Mouse (Mus musculus) ES-E14 (cell line): ENCODE measurements around the gene Dmrt1. TPM values are rescaled to one million over a fixed set of nuclear protein-coding genes. Genes with fewer than 3 reads are reported as not detected.
A peak's percentile ranks its signal among the peaks of the same experiment; 100 is the strongest.

Source experiments
- DNase-seq: peaks from one replicate; pipeline ENCODE4 v3.0.0-alpha.2; 2013; ENCODE audit warnings: low read depth, low spot score
- H3K27ac ChIP-seq: 2 replicates; pipeline ENCODE4 v1.5.1; 2012; ENCODE audit warnings: low read depth, mild to moderate bottlenecking, low read length, moderate library complexity, mixed read lengths; ENCODE audit not compliant: poor library complexity, insufficient read depth, severe bottlenecking
- H3K36me3 ChIP-seq: 2 replicates; pipeline ENCODE4 v1.6.1; 2012; ENCODE audit warnings: mild to moderate bottlenecking, low read length, moderate library complexity, mixed read lengths; ENCODE audit not compliant: control insufficient read depth, poor library complexity, insufficient read depth, severe bottlenecking
- H3K4me1 ChIP-seq, 2 experiments: fragments of 150-350 bp in 1 of 2; sonication (generic) in 1 of 2; 2 replicates each; pipeline ENCODE4 v1.6.1; 2012; ENCODE audit warnings: low read length in 2 of 2, mild to moderate bottlenecking in 1 of 2, mixed read lengths in 1 of 2; ENCODE audit not compliant: control insufficient read depth in 2 of 2, insufficient read depth in 2 of 2, poor library complexity in 1 of 2
- H3K4me3 ChIP-seq, 2 experiments: fragments of 150-350 bp in 1 of 2; sonication (generic) in 1 of 2; 2 replicates each; pipeline ENCODE4 v1.5.1; 2012; ENCODE audit warnings: low read length in 2 of 2, low read depth in 1 of 2, mild to moderate bottlenecking in 1 of 2, mixed read lengths in 1 of 2; ENCODE audit not compliant: insufficient read depth in 1 of 2, poor library complexity in 1 of 2, severe bottlenecking in 1 of 2
- H3K9ac ChIP-seq: 2 replicates; pipeline ENCODE4 v1.6.1; 2012; ENCODE audit warnings: low read depth, mild to moderate bottlenecking, low read length, mixed read lengths; ENCODE audit not compliant: poor library complexity, insufficient read depth, severe bottlenecking
- H3K9me3 ChIP-seq: fragments of 150-350 bp; sonication (generic); 2 replicates; pipeline ENCODE4 v1.6.1; 2012; ENCODE audit warnings: low read depth, mild to moderate bottlenecking, low read length; ENCODE audit not compliant: control insufficient read depth, insufficient read depth
- CHD2 ChIP-seq: IDR thresholded peaks from 2 replicates; pipeline ENCODE4 v1.6.1; 2014; ENCODE audit warnings: mild to moderate bottlenecking, low read depth, low read length, inconsistent platforms
- HCFC1 ChIP-seq: IDR thresholded peaks from 2 replicates; pipeline ENCODE4 v1.6.1; 2012; ENCODE audit warnings: low read length, inconsistent platforms, borderline replicate concordance; ENCODE audit not compliant: insufficient read depth
- MAFK ChIP-seq: IDR thresholded peaks from 2 replicates; pipeline ENCODE4 v1.6.1; 2014; ENCODE audit warnings: mild to moderate bottlenecking, low read depth, low read length, inconsistent platforms; ENCODE audit not compliant: insufficient read depth
- ZC3H11A ChIP-seq: IDR thresholded peaks from 2 replicates; pipeline ENCODE4 v1.6.1; 2012; ENCODE audit warnings: low read depth, mild to moderate bottlenecking, inconsistent platforms, low read length, borderline replicate concordance
- ZNF384 ChIP-seq: IDR thresholded peaks from 2 replicates; pipeline ENCODE4 v1.6.1; 2012; ENCODE audit warnings: low read depth, low read length, inconsistent platforms
- in situ Hi-C, 2 experiments: fragments of 600-800 bp; cut with MboI; formaldehyde crosslinking; loops; one replicate each; pipeline ENCODE4 v1.15.1; 2025; ENCODE audit warnings: low sequenced_read_pairs in 2 of 2, inconsistent platforms in 1 of 2; ENCODE audit not compliant: unreplicated experiment in 2 of 2
- total RNA-seq: library from RNA; depleted of rRNA; stranded (reverse); fragments of 300-350 nt; gene quantifications from 2 replicates; pipeline ENCODE4 v1.2.3, GENCODE M21; 2012

Gene Dmrt1
- total RNA-seq, 1 experiment = 12.3 TPM

DNA sequence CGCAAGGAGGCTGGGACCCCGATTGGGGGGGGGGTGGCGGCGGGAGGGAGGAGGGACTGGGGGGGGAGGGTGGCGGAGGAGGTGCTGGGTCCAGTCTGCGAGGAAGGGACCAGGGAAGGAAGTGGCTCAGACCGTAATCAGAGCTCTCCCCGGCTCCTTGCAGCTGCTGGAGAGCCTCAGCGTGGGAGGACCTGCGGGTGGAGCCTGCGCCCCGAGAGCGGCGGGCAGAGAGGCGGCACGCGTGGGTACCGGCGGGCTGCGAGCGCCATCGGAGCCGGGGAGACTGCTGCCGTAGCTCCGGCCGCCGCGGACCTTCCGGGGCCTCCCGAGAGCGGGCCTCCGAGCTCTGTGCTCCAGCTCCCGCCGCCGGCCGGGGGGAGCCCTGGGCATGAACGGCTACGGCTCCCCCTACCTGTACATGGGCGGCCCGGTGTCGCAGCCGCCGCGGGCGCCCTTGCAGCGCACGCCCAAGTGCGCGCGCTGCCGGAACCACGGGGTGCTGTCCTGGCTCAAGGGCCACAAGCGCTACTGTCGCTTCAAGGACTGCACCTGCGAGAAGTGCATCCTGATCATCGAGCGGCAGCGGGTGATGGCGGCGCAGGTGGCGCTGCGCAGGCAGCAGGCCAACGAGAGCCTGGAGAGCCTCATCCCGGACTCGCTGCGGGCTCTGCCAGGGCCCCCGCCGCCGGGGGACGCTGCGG, 105.1 kb downstream of the Dmrt1 start:
- Histone ChIP-seq H3K9me3 (no peaks in the 10 kb centered on the region), H3K9ac (peak overlapping the region; percentile 65), H3K4me1 (peaks cover 0 to under 1% of the 10 kb centered on the region in 2 experiments; a peak in 2 of 4 replicates), H3K4me3 (peak overlapping the region; percentile 53 to 86), H3K36me3 (no peaks in the 10 kb centered on the region), H3K27ac (no peak overlapping the region)
- in situ Hi-C loops = no loop called here
- TF ChIP-seq ZC3H11A (no peak), CHD2 (no peak), MAFK (no peak), HCFC1 (0 out of 2 replicates have a peak, but pooled peaks have one; percentile 49), ZNF384 (no peak)
- DNase-seq = no peak

DNA sequence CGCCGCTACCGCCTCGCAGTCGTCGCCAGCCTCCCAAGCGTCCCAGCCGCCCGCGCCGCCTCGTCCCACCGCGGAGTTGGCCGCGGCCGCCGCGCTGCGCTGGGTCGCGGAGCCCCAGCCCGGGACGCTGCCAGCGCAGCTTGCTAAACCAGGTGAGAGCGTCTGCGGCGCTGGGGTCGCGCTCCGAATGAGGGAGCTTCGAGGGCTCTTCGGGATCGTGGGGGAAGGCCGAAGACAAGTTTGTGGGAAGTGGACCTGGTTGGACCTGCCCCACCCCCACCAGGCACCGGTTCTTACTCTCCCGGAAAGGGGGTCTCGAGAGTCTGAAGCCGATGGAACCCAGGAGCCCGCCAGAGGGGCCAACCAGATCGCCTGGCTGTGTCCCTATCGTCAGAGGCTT, 105.7 kb downstream of the Dmrt1 start:
- no peak for DNase-seq
- H3K4me1 ChIP-seq = no peaks in the 10 kb centered on the region; a peak in 1 of 4 replicates
- H3K27ac ChIP-seq = no peak overlapping the region
- TF ChIP-seq ZNF384 = no peak
- no peak for TF ChIP-seq MAFK
- no peak for TF ChIP-seq ZC3H11A
- TF ChIP-seq CHD2 = no peak
- H3K9ac ChIP-seq = peak overlapping the region; percentile 65
- no peaks in the 10 kb centered on the region for H3K9me3 ChIP-seq
- in situ Hi-C loops = no loop called here
- H3K4me3 ChIP-seq = peak overlapping the region; percentile 53 to 86
- no peaks in the 10 kb centered on the region for H3K36me3 ChIP-seq

DNA sequence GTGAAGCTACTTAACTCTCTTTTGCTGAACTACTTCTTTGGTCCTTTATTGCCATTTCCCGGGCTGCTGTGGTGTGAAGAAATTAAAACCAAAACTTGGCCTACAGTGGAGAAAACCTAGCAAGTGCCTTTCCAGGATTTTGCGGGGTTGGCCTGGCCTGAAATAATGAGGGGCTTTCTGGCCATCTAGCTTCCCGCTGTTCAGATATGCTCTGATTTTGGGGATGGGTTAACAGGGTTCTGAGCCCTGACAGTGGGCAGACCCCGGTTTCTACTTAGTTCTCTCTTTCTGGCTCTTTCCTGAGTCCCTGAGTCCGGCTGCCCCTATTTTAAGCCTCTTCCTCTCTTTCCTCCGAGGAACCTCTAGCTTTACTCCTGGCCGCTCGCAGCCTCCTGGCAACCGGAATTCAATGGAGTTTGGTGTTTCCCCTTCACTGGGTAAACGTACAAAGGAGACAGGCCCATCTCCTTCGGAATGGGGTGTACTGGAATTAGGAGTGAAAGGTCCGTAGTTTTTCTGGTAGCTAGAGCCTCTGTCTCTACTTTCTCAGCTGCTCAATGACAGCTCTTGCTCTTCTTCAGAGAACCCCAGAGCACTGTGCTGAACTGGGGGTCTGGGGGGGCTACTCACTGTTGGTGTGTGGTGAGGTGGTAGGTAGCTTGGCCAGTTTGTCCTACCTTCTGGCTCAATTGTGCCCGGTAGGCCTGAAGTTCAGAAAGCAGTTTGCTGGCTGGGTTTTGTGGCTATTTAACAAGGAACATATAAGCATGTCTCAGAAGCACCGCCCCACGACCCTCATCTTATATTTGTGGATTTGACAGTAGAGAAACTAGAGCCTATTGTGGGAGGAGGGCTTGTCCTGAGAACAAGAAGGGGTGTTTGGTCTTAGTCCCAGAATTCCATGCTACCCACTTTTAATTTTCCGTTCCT, 106.7 kb downstream of the Dmrt1 start:
- Histone ChIP-seq H3K27ac (no peak overlapping the region), H3K9ac (no peak overlapping the region), H3K36me3 (no peaks in the 10 kb centered on the region), H3K4me1 (no peaks in the 10 kb centered on the region; a peak in 1 of 4 replicates), H3K9me3 (no peaks in the 10 kb centered on the region), H3K4me3 (no peak overlapping the region)
- no peak for TF ChIP-seq ZC3H11A
- no peak for TF ChIP-seq CHD2
- no peak for TF ChIP-seq ZNF384
- no peak for TF ChIP-seq MAFK
- TF ChIP-seq HCFC1 = no peak
- no peak for DNase-seq
- in situ Hi-C loops = no loop called here

DNA sequence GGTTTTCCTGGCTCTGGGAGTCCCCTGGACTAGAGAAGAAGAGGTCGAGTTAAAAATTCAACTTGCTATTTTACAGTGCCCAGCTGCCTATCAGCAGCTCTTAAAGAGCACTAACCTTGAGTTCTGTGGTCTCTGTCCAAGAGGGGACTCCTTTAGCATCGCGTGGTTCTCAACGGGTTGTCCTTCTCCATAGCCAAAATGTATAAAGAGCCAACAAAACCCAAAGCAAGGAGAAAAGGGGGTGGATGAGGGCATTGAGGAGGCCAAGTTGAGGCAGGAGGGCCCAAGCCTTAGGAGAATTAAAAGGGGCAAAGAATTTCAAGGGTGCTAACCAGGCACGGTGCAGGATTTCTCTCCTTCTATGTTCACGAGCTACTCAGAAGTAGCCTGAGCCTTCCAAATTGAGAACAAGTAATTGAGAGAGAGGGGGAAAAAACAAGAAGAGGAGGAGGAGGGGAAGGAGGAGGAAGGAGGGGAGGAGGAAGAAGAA, 107.4 kb downstream of the Dmrt1 start:
- H3K9ac ChIP-seq = no peak overlapping the region
- in situ Hi-C loops = no loop called here
- H3K4me3 ChIP-seq = no peak overlapping the region
- no peaks in the 10 kb centered on the region; a peak in 1 of 4 replicates for H3K4me1 ChIP-seq
- DNase-seq = no peak
- no peak for TF ChIP-seq HCFC1
- H3K9me3 ChIP-seq = no peaks in the 10 kb centered on the region
- H3K27ac ChIP-seq = no peak overlapping the region
- no peaks in the 10 kb centered on the region for H3K36me3 ChIP-seq
